Mouse (Mus musculus): ENCODE measurements around the gene Ccdc88a. TPM values are rescaled to one million over a fixed set of nuclear protein-coding genes. Genes with fewer than 3 reads are reported as not detected.

Ccdc88a gene
- total RNA-seq, 1 experiment from 2014 or later: 19.9 TPM

- DNase-seq: no peak
Measured at GRCm38 (mm10) chr11:29548504-29549424, 175.3 kb downstream of the Ccdc88a start.

DNA sequence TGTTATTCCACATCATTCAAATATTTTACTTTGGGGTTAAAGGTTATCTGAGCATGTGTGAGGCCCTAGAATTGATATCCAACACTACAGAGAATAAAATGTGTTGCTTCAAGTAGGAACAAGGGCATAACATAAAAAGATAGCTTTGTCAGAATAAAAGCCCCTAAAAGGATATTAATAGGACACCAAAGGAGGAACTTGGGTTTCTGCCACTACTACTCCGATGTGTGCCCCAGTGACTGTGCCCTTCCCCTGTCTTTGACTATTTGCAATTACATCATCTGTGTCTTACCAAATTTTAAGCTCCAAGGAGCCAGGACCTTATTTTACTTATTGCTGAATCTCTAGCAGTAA lies 175.9 kb downstream of the Ccdc88a start:
- DNase-seq: no peak

Other genes starting within 250 kb of the Ccdc88a start
- gene Pnpt1, start 242.9 kb upstream of the Ccdc88a start, total RNA-seq (2021): 51.8 and 60.5 TPM in 2 replicates
- 87.6 and 98.8 TPM in 2 replicates for gene Ppp4r3b, start 200.8 kb upstream of the Ccdc88a start, total RNA-seq (2021)
- 47.5 and 47.9 TPM in 2 replicates for gene Cfap36, start 126.2 kb upstream of the Ccdc88a start, total RNA-seq (2021)
- gene Prorsd1, start 141.4 kb downstream of the Ccdc88a start, total RNA-seq (2021): 22.1 and 23.1 TPM in 2 replicates
- 54.4 and 57.0 TPM in 2 replicates for gene Mtif2, start 152.8 kb downstream of the Ccdc88a start, total RNA-seq (2021)
- gene Clhc1, start 174.3 kb downstream of the Ccdc88a start, total RNA-seq (2021): 0.26 and 0.30 TPM in 2 replicates
- gene Rps27a, start 174.5 kb downstream of the Ccdc88a start, total RNA-seq (2021): 758 and 928 TPM in 2 replicates